Mouse (Mus musculus) gastrocnemius, adult 18-20 months (tissue): ENCODE data around the gene Fxyd2. TPM values are rescaled to one million over a fixed set of nuclear protein-coding genes. Genes with fewer than 3 reads are reported as not detected.

Experiments
- DNase-seq: peaks from one replicate; pipeline ENCODE4 v3.0.0; 2021; ENCODE audit warnings: low spot score
- total RNA-seq, 2 experiments: library from RNA; stranded (reverse); gene quantifications; 2 replicates each; pipeline ENCODE4 v1.2.3; 2021

Gene Fxyd2
- total RNA-seq, 2 experiments from 2014 or later: 2.4 to 3.8 TPM

DNA sequence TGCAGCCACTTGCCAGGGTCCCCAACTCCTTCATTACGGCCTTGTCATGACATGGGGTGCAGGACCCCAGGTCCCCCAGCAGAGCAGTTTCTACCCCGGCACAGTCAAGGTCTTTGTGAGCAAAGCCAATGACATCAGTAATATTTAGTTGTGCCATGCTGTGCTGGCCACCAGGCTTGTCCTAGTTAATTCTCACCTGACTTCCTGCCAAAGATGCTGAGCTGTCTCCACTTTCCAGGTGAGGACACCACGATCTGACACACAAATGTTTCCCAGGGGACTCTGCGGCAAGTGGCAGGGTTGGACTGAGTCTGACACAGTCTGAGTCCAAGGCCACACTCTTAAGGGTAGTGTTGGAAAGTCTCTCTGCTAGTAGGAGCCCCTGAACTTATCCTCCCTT, 27.0 kb downstream of the Fxyd2 start, which contains the start of gene Dscaml1:
TSS of gene Dscaml1 (plus strand) at position 173 of the 400 bp plus-strand sequence.
- DNase-seq: no peak

DNA sequence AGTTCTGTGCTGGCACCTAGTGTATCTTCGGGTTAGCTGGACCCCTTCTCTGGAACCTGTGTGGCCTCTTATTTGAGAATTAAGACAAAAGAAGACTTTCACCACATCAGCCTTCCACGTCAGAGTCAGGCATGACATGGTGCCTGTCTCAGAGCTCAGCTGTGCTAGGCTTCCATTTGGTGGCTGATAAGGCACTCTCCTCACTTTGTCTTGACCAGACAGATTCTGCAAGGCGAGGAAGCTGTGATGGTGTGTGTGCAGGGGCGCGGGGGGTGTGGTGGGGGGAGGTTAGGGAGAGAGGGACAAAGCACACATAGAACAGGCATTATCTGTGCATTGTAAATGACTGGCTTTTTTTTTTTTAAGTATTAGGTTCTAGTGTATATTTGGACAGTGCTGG, 29.9 kb downstream of the Fxyd2 start:
- no peak for DNase-seq

DNA sequence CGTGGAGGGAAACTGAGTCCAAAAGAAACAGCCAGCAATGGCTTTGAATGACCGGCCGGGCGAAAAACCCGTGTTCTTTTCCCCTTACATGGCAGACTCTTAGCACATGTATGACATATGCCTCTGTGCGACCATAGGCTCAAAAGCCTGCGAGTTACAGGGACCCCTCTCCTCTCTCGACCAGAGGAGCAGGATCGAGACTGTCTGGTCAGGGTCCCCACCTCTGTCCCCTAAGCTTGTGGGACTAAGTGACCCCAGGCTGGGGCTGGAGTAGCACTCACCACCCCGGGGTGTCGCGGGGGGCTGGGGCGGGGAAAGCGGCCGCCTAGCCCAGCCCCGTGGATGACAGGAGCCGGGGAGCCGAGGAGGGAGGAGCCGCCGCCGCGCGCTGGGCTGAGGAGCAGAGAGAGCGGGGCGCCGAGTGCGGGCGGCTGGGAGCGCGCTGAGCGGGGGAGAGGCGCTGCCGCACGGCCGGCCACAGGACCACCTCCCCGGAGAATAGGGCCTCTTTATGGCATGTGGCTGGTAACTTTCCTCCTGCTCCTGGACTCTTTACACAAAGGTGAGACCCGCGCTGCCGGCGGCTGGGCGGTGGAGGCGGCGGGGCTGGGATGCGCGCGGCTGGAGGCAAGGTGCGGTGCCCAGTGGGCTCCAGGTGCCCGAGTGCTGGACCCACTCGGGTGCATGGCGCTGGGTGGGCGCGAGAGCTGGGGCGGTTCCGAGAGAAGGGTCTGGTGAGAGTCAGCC, 30.7 kb downstream of the Fxyd2 start:
- DNase-seq: no peak

DNA sequence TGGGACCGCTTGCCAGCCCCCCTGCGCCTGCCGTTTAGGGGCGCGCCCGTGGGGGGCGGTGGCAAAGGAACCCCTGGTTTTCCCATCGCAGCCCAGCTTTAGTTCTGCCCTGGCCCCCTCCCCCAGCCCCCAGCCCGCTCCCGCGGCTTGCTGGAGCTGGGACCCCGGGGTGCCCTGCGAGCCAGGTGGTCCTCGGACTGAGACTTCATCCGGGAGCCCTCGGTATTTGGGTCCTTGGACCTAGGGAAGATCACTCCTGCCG, 31.2 kb downstream of the Fxyd2 start:
- DNase-seq: no peak

DNA sequence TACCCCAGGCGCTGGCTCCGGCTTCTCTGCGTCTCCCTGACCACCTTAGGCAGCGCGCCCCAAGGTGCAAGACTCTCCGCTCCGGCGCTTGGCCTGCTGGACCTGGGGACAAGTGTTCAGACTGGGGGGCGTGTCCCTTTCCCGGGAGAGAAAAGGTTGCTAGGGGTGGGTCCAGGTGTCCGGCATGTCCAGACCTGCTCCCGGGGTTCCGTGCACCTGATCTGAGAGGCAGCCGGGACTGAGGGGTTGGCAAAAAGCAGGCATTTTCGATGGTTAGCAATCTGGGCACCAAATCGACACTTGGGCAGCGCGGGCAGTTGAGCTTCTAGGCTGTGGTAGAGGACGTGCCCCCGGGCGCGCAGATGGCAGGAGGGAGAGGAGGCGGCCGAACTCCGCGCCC, 31.7 kb downstream of the Fxyd2 start:
- no peak for DNase-seq

DNA sequence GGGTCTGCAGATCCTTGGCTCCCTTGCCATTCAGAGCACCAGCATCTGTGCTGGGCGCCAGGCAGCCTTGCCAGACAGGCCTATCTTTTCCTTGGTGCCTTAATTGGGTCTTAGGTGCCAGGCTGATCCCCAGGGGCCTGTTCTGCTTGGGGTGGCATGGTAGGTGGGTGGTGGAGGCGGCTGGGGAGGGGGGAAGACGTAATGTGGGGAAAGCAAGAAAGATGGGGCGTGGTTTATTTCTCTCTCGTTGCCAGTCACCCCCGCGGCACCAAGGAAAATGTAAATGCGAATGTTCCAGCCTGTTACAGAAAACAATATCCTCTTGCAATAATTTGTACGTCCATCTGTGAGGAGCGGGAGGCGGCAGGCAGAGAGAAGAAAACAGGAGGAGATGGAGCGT, 33.2 kb downstream of the Fxyd2 start:
- no peak for DNase-seq

DNA sequence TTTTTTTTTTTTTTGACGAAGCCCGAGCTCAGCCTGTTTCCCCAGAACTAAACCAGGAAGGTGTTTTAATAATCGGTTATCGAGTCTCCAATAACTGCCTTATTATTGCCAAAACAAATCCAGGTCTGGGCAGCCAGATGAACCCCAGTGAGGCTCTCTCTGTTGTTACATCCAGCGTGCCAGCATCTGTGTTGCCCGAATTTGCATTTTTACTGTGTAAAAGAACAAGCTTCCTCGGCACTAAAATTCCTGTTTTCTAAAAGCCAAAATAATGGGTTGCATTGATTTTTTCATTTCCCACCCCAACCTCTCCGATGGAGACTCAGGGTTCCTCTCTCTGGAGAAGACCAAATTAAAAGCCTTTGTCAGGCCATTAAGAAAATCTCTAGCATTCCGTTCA, 33.6 kb downstream of the Fxyd2 start:
- DNase-seq: no peak

DNA sequence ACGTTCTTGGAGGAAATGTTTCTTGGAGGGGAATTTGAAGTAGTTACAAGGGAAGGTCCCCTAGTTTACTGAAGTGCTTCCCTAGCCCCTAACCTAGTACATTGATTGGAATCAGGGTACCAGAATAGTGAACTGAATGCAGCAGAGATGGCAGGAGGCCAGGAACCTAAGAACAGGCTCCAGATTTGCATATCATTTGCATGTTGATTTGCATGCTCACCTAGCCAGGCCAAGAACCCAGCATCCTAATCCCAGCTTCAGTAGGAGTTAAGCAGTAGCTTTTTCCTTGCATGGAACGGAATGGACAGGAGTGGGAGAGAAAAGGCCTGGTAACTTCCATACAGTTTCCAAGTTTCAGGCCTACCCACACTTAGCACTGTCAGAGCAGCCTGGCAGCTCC, 34.7 kb downstream of the Fxyd2 start:
- no peak for DNase-seq

DNA sequence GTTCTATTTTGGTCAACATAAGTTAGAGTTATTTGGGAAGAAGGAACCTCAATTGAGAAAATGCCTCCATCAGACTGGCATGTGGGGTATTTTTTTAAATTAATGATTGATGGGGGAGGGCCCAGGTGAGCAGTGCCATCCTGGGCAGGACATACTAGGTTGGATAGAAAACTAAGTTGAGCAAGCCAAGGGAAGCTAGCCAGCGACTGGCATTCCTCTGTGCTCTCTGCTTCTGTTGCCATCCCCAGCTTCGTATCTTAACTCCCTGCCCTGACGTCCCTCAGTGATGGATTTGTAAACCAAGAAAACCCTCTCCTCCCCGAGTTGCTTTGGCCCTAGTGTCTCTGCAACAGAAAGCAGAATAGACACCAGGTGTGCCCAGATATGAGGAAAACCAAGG, 39.6 kb downstream of the Fxyd2 start:
- no peak for DNase-seq

DNA sequence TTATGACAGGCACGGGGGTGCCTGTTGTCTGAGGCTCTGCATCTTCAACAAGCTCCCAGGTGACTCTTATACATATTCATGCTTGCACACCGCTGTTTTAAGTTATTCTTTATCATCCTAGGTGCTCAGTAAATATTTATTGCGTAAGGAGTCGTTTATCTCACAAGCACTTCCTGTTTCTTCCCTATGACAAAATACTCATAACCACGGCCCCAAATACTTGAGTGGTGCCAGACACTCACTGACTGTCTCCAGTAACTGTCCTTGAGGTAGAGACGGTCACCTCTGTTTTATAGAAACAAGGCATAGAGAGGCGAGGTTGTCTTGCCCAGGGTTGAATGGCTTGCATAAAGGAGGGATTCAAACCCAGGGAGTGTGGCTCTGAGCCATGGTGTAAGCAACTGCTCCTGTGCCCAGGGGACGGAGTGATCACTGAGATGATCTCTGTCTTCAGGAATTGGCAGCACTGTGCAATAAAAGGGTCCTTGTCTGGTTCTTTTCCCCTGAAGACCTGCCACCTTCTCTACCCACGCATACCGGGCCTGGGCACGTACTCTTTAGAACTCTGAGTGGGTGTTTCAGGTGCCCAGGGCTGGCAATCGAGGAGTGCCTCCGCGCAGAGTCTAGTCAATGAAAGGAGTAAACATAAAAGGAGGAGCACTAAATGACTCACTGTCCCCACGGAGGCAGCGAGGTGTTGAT, 40.8 kb downstream of the Fxyd2 start:
- DNase-seq: no peak

DNA sequence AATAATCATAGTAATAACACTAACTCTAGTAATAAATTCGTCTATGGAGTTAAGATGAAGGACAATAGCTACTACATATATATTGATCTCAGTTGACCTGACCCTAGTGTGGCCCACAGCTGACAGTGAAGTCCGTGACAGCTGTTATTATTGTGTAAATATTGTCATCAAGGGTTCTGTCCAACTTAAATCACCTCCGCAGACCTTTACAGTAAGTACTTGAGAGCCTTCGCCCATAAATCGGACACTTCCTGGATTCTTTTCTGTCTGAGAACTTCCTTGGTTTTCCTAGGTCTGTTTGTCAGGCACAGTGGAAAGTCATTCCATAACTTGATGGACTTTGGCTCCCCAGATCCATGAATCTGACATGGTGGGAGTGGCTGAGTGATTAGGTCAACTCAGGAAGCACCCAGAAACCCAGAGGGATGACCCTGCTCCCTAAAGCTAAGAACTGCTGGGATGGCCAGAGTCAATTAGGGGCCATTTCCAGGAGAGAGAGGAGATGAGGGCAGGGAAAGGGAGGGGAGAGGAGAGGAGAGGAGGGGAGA, 44.9 kb downstream of the Fxyd2 start:
- no peak for DNase-seq

DNA sequence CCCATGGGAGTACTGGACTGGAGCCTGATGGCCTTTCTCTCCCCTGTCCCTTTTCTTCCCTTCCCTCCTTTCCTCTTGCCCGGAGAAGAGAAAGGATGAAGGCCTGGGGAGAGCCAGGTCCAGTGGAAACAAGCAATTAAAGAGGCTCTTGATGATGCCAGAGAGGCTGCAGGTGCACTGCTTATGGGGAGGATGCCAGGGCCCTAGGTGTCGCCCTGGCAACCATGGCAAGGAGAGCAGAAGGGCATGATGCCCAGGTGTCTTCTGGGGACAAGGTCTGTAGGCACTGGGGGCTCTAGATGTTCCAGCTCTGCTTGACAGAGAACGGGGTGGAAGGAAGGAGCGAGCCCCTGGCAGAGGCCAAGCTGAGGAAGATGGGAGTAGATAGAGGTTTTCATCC, 50.2 kb downstream of the Fxyd2 start:
- DNase-seq: no peak

DNA sequence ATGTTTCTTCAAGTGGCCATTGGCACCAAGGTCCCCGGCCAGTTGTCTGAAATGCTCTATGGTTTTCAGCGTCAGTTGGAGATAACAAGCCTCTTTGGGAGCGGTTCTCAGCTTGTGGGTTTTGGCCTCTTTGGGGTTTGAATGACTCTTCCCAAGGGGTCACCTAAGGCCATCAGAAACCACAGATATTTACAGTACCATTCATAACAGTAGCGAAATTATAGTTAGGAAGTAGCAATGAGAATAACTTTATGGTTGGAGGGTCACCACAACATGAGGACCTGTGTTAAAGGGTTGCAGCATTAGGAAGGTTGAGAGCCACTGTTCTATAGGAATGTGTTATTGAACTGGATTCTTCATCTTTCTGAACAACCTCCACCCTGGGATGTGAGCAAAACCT, 51.9 kb downstream of the Fxyd2 start:
- no peak for DNase-seq

DNA sequence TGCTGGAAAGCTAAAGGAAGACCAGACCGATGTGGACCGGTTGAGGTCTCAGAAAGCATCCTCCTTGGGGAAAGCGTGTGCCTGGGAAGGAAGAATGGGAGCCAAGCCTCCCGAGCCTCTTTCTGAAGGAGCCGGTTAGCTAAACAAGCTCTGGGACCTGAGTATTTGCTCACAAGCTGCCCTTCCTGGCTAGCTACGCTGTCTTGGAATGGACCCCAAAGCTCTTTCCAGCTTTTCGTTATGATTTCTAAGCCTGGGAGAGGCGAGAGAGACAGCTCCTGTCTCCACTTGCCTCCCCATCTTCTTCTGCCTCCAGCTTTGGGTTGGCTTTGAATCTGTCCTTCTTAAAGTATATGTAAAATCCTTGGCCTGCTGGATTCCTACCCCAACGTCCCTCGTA, 54.6 kb downstream of the Fxyd2 start:
- no peak for DNase-seq

DNA sequence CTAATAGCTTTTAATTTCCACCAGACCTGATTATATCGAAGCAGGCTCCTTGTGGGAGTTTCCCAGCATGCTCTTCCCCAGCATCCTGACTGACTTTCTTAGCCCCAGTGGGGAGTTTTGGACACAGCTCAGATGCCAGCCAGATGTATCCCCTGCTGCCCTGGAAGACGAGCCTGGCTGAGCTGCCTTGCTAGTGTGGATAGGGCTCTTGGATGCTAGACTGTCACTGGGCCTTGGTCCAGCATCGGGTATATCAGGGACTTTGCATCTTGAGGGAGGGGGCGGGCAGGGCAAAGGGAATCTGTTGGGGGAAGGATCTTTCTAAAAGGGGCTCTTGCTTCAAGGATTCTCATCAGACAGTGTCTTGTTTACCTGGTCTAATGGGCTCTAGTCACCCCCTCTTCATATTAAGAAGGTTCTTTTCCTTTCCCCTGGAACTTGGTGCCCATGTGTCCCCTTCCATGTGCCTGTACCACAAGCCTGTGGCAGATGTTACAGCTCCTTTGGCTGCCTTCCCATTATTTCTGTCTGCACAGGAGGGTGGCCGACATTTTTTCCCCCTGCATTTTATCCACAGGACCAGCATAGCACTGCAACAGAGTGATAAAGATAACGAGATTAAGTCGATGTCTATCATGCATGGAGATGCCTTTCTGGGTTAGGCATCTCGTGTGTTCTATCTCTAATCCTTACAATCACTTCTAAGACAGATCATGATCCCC, 55.6 kb downstream of the Fxyd2 start:
- DNase-seq: no peak

DNA sequence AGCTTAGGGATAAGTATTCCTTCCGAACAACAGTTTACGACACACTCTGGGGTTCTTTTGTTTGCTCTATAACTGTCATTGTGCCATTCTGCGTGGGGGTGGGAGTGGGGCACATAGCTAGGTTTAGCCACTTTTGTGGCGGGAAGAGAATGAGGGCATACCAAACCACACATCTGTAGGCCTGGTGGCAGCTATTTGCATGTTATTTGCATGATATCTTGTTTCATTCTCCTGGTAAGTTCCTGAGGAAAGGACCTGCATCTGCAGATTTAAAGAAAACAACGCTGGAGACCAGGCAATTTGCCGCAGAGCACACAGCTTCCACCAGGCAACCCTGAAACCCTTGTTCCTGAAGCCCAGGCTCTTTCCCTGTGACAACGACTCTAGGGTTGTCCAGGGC, 57.7 kb downstream of the Fxyd2 start:
- no peak for DNase-seq

DNA sequence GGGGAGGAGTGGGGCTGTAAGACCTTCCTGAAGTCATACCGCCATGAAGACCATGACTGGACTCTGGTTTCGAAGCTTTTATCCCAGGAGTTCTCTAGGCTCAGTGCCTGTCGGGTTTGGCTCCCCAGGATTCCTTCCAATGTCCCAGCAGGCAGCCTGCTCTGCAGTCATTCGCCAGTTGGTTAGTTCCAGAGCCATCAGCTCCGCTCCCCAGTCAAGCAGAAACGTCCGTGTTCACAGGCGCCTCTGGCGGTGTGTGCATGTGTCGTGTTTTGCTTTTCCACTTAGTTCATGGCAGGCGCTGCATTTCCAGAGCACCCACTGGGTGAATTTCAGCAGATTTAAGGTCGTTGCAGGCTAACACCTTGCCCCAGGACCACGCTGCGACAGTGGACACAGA, 58.9 kb downstream of the Fxyd2 start:
- DNase-seq: no peak

Other genes starting within 250 kb of the Fxyd2 start
- 1 to 10 TPM; 1.2 to 1.7 TPM for gene BC049352, start 217.7 kb upstream of the Fxyd2 start, total RNA-seq
- gene Tmprss4, start 195.6 kb upstream of the Fxyd2 start, total RNA-seq: not detected
- gene Il10ra, start 130.5 kb upstream of the Fxyd2 start, total RNA-seq: under 1 TPM; 0.43 to 0.64 TPM
- gene Tmprss13, start 80.6 kb upstream of the Fxyd2 start, total RNA-seq: under 1 TPM; 0.27 to 0.64 TPM
- 10 to 100 TPM; 55.0 to 93.3 TPM for gene Fxyd6, start 29.5 kb upstream of the Fxyd2 start, total RNA-seq
- gene Dscaml1, start 27.0 kb downstream of the Fxyd2 start, total RNA-seq: not detected